Mouse (Mus musculus): Measurements from ENCODE around the gene Ankfn1. TPM values are rescaled to one million over a fixed set of nuclear protein-coding genes. Genes with fewer than 3 reads are reported as not detected.

Ankfn1 gene
- polyA plus RNA-seq, 1 experiment, result not detected

- TF ChIP-seq TAL1 (IDR thresholded peaks at IDR 0.05; ENCODE audit: low read length), result no peak
- no peak for TF ChIP-seq GATA1 (IDR thresholded peaks at IDR 0.05; ENCODE audit: low read length)
- H3K4me3 ChIP-seq (replicated peaks), result no peak overlapping the region
- H3K9me3 ChIP-seq (ENCODE audit: control insufficient read depth, low read length), result no peaks in the 10 kb centered on the region
- H3K27me3 ChIP-seq (ENCODE audit: control insufficient read depth), result no peaks in the 10 kb centered on the region
- no peaks in the 10 kb centered on the region for H3K4me1 ChIP-seq (ENCODE audit: control insufficient read depth)
- H3K36me3 ChIP-seq (ENCODE audit: control insufficient read depth), result no peaks in the 10 kb centered on the region
Measured at GRCm38 (mm10) chr11:89447477-89447876, 330.0 kb downstream of the Ankfn1 start.

GRCm38 (mm10) chr11:89440566-89440965 lies 336.9 kb downstream of the Ankfn1 start:
- Histone ChIP-seq H3K9me3 (ENCODE audit: control insufficient read depth, low read length) (no peaks in the 10 kb centered on the region), H3K36me3 (ENCODE audit: control insufficient read depth) (no peaks in the 10 kb centered on the region), H3K4me1 (ENCODE audit: control insufficient read depth) (no peaks in the 10 kb centered on the region), H3K27me3 (ENCODE audit: control insufficient read depth) (no peaks in the 10 kb centered on the region), H3K4me3 (replicated peaks) (no peak overlapping the region)
- TF ChIP-seq GATA1 (IDR thresholded peaks at IDR 0.05; ENCODE audit: low read length) (no peak), TAL1 (IDR thresholded peaks at IDR 0.05; ENCODE audit: low read length) (no peak)

GRCm38 (mm10) chr11:89424358-89424757 lies 353.1 kb downstream of the Ankfn1 start:
- no peaks in the 10 kb centered on the region for H3K36me3 ChIP-seq (ENCODE audit: control insufficient read depth)
- H3K27me3 ChIP-seq (ENCODE audit: control insufficient read depth), result no peaks in the 10 kb centered on the region
- no peak for TF ChIP-seq TAL1 (IDR thresholded peaks at IDR 0.05; ENCODE audit: low read length)
- no peak for TF ChIP-seq GATA1 (IDR thresholded peaks at IDR 0.05; ENCODE audit: low read length)
- no peaks in the 10 kb centered on the region for H3K4me1 ChIP-seq (ENCODE audit: control insufficient read depth)
- no peak overlapping the region for H3K4me3 ChIP-seq (replicated peaks)
- peaks cover 2% of the 10 kb centered on the region; the same call in 1 of the 2 replicates for H3K9me3 ChIP-seq (ENCODE audit: control insufficient read depth, low read length)

GRCm38 (mm10) chr11:89422637-89423036 lies 354.8 kb downstream of the Ankfn1 start:
- no peaks in the 10 kb centered on the region; the same call in 1 of the 2 replicates for H3K9me3 ChIP-seq (ENCODE audit: control insufficient read depth, low read length)
- no peaks in the 10 kb centered on the region for H3K27me3 ChIP-seq (ENCODE audit: control insufficient read depth)
- TF ChIP-seq GATA1 (IDR thresholded peaks at IDR 0.05; ENCODE audit: low read length) (no peak), TAL1 (IDR thresholded peaks at IDR 0.05; ENCODE audit: low read length) (no peak)
- H3K4me1 ChIP-seq (ENCODE audit: control insufficient read depth), result no peaks in the 10 kb centered on the region
- no peaks in the 10 kb centered on the region for H3K36me3 ChIP-seq (ENCODE audit: control insufficient read depth)
- no peak overlapping the region for H3K4me3 ChIP-seq (replicated peaks)

- H3K36me3 ChIP-seq (ENCODE audit: control insufficient read depth), result no peaks in the 10 kb centered on the region
- H3K27me3 ChIP-seq (ENCODE audit: control insufficient read depth), result no peaks in the 10 kb centered on the region
- no peak overlapping the region for H3K4me3 ChIP-seq (replicated peaks)
- no peaks in the 10 kb centered on the region for H3K4me1 ChIP-seq (ENCODE audit: control insufficient read depth)
- no peak for TF ChIP-seq GATA1 (IDR thresholded peaks at IDR 0.05; ENCODE audit: low read length)
- no peak for TF ChIP-seq TAL1 (IDR thresholded peaks at IDR 0.05; ENCODE audit: low read length)
- H3K9me3 ChIP-seq (ENCODE audit: control insufficient read depth, low read length), result no peaks in the 10 kb centered on the region; the same call in 1 of the 2 replicates
Measured at GRCm38 (mm10) chr11:89420767-89421438, 356.6 kb downstream of the Ankfn1 start.

GRCm38 (mm10) chr11:89419863-89420262 lies 357.6 kb downstream of the Ankfn1 start:
- Histone ChIP-seq H3K4me3 (replicated peaks) (no peak overlapping the region), H3K4me1 (ENCODE audit: control insufficient read depth) (no peaks in the 10 kb centered on the region), H3K27me3 (ENCODE audit: control insufficient read depth) (no peaks in the 10 kb centered on the region), H3K9me3 (ENCODE audit: control insufficient read depth, low read length) (no peaks in the 10 kb centered on the region; the same call in 1 of the 2 replicates), H3K36me3 (ENCODE audit: control insufficient read depth) (no peaks in the 10 kb centered on the region)
- no peak for TF ChIP-seq GATA1 (IDR thresholded peaks at IDR 0.05; ENCODE audit: low read length)
- no peak for TF ChIP-seq TAL1 (IDR thresholded peaks at IDR 0.05; ENCODE audit: low read length)

- Histone ChIP-seq H3K4me1 (ENCODE audit: control insufficient read depth) (no peaks in the 10 kb centered on the region), H3K4me3 (replicated peaks) (no peak overlapping the region), H3K27me3 (ENCODE audit: control insufficient read depth) (no peaks in the 10 kb centered on the region), H3K9me3 (ENCODE audit: control insufficient read depth, low read length) (no peaks in the 10 kb centered on the region; the same call in 1 of the 2 replicates), H3K36me3 (ENCODE audit: control insufficient read depth) (no peaks in the 10 kb centered on the region)
- TF ChIP-seq GATA1 (IDR thresholded peaks at IDR 0.05; ENCODE audit: low read length), result no peak
- TF ChIP-seq TAL1 (IDR thresholded peaks at IDR 0.05; ENCODE audit: low read length), result no peak
Measured at GRCm38 (mm10) chr11:89418644-89419043, 358.8 kb downstream of the Ankfn1 start.

GRCm38 (mm10) chr11:89416769-89417168 lies 360.7 kb downstream of the Ankfn1 start:
- TF ChIP-seq GATA1 (IDR thresholded peaks at IDR 0.05; ENCODE audit: low read length) (no peak), TAL1 (IDR thresholded peaks at IDR 0.05; ENCODE audit: low read length) (no peak)
- Histone ChIP-seq H3K4me3 (replicated peaks) (no peak overlapping the region), H3K36me3 (ENCODE audit: control insufficient read depth) (no peaks in the 10 kb centered on the region), H3K27me3 (ENCODE audit: control insufficient read depth) (no peaks in the 10 kb centered on the region), H3K4me1 (ENCODE audit: control insufficient read depth) (no peaks in the 10 kb centered on the region), H3K9me3 (ENCODE audit: control insufficient read depth, low read length) (no peaks in the 10 kb centered on the region; the same call in 1 of the 2 replicates)

- no peak for TF ChIP-seq GATA1 (IDR thresholded peaks at IDR 0.05; ENCODE audit: low read length)
- TF ChIP-seq TAL1 (IDR thresholded peaks at IDR 0.05; ENCODE audit: low read length), result no peak
- Histone ChIP-seq H3K36me3 (ENCODE audit: control insufficient read depth) (no peaks in the 10 kb centered on the region), H3K4me3 (replicated peaks) (no peak overlapping the region), H3K4me1 (ENCODE audit: control insufficient read depth) (no peaks in the 10 kb centered on the region), H3K9me3 (ENCODE audit: control insufficient read depth, low read length) (no peaks in the 10 kb centered on the region), H3K27me3 (ENCODE audit: control insufficient read depth) (no peaks in the 10 kb centered on the region)
Measured at GRCm38 (mm10) chr11:89408774-89409173, 368.7 kb downstream of the Ankfn1 start.

Data from erythroblast, embryonic 14.5 days (primary cell).